Mouse (Mus musculus) lung, adult 2 months (tissue): Measurements from ENCODE around the gene Kat6b.

Experiments
- CTCF ChIP-seq: fragments of 200-500 bp; IDR thresholded peaks from 2 replicates; pipeline ENCODE4 v1.5.1; 2011; ENCODE audit warnings: mild to moderate bottlenecking, low read length, control low read depth; ENCODE audit not compliant: insufficient read depth
- POLR2A ChIP-seq: fragments of 200-500 bp; IDR thresholded peaks from 2 replicates; pipeline ENCODE4 v1.6.1; 2011; ENCODE audit warnings: low read depth, mild to moderate bottlenecking, control low read depth, low read length, borderline replicate concordance; ENCODE audit errors: extremely low read depth

GRCm38 (mm10) chr14:21673100-21673499 lies 191.9 kb downstream of the Kat6b start:
- TF ChIP-seq CTCF (no peak), POLR2A (no peak)
